Mouse (Mus musculus) neural tube, embryonic 11.5 days (tissue): ENCODE results near the gene Smpdl3b. TPM values are rescaled to one million over a fixed set of nuclear protein-coding genes. Genes with fewer than 3 reads are reported as not detected.

ENCODE experiments used
- ATAC-seq: fragments of 200-750 bp; cut with Nextera tagmentation; 2 replicates; pipeline ENCODE4 v1.8.0; 2017; ENCODE audit warnings: moderate number of reproducible peaks, mild to moderate bottlenecking, moderate TSS enrichment, moderate library complexity; ENCODE audit not compliant: insufficient read depth, low FRiP score, low TSS enrichment
- DNase-seq: peaks from one replicate; pipeline ENCODE4 v3.0.0-alpha.2; 2015; ENCODE audit warnings: low spot score
- H3K27ac ChIP-seq: fragments of 300-500 bp; sonication (generic); 2 replicates; pipeline ENCODE4 v1.5.1; 2014; ENCODE audit warnings: low read depth, mild to moderate bottlenecking, low read length
- H3K27me3 ChIP-seq: fragments of 300-500 bp; sonication (generic); 2 replicates; pipeline ENCODE4 v1.6.1; 2014; ENCODE audit warnings: mild to moderate bottlenecking, low read length, mixed read lengths; ENCODE audit not compliant: control insufficient read depth, insufficient read depth
- H3K36me3 ChIP-seq: fragments of 300-500 bp; sonication (generic); 2 replicates; pipeline ENCODE4 v1.6.1; 2014; ENCODE audit warnings: mild to moderate bottlenecking, low read length, moderate library complexity, mixed read lengths; ENCODE audit not compliant: control insufficient read depth, insufficient read depth
- H3K4me1 ChIP-seq: fragments of 300-500 bp; sonication (generic); 2 replicates; pipeline ENCODE4 v1.6.1; 2014; ENCODE audit warnings: low read length, mixed read lengths; ENCODE audit not compliant: control insufficient read depth, insufficient read depth
- H3K4me2 ChIP-seq: fragments of 300-500 bp; sonication (generic); 2 replicates; pipeline ENCODE4 v1.6.1; 2014; ENCODE audit warnings: low read depth, mild to moderate bottlenecking, moderate library complexity
- H3K4me3 ChIP-seq: fragments of 300-500 bp; sonication (generic); 2 replicates; pipeline ENCODE4 v1.5.1; 2014; ENCODE audit warnings: low read depth, low read length
- H3K9ac ChIP-seq: fragments of 300-500 bp; sonication (generic); 2 replicates; pipeline ENCODE4 v1.6.1; 2014; ENCODE audit warnings: mild to moderate bottlenecking, low read length
- H3K9me3 ChIP-seq: fragments of 300-500 bp; sonication (generic); 2 replicates; pipeline ENCODE4 v1.6.1; 2016; ENCODE audit warnings: low read length; ENCODE audit not compliant: control insufficient read depth
- WGBS: fragments of 180-500 bp; shearing (Covaris S2); extraction: QIAGEN DNeasy Blood & Tissue Kit; methylation state at CpG from one replicate; pipeline ENCODE4 v1.1.7; 2014; 5-methylcytosine and 5-hydroxymethylcytosine counted together
- polyA plus RNA-seq: library from polyadenylated mRNA; unstranded; fragments of >200 nt; fragmentation: Nextera tagmentation; extraction: Ambion mirVana; gene quantifications from 2 replicates; pipeline ENCODE4 v1.2.1, GENCODE M21; 2014

Smpdl3b gene
- polyA plus RNA-seq, 1 experiment from 2014 or later, result 1.8 TPM

DNA sequence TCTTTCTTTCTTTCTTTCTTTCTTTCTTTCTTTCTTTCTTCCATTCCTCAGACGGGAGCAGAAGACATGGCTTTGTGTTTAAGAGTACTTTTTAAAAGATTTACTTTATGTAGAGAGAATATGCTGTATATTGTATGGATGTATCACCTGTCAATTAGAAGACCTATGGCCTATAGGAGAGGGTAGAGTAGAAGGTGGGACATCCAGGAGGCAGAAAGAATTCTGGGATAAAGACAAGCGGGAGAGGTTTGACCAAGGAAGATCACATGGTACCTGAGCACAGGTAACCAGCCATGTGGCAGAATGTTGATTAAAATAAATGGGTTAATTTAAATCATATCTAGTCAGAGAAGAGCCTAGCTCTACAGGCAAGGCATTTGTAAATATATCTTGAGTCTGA, 22.3 kb downstream of the Smpdl3b start:
- Histone ChIP-seq H3K4me2 (no peak overlapping the region), H3K27ac (no peak overlapping the region), H3K9ac (no peak overlapping the region), H3K27me3 (no peaks in the 10 kb centered on the region), H3K36me3 (no peaks in the 10 kb centered on the region), H3K4me3 (no peak overlapping the region), H3K4me1 (no peaks in the 10 kb centered on the region), H3K9me3 (no peaks in the 10 kb centered on the region)
- WGBS, result 97% methylated on average over 2 of the region's 2 CpGs
- no peak for DNase-seq
- no peak for ATAC-seq

DNA sequence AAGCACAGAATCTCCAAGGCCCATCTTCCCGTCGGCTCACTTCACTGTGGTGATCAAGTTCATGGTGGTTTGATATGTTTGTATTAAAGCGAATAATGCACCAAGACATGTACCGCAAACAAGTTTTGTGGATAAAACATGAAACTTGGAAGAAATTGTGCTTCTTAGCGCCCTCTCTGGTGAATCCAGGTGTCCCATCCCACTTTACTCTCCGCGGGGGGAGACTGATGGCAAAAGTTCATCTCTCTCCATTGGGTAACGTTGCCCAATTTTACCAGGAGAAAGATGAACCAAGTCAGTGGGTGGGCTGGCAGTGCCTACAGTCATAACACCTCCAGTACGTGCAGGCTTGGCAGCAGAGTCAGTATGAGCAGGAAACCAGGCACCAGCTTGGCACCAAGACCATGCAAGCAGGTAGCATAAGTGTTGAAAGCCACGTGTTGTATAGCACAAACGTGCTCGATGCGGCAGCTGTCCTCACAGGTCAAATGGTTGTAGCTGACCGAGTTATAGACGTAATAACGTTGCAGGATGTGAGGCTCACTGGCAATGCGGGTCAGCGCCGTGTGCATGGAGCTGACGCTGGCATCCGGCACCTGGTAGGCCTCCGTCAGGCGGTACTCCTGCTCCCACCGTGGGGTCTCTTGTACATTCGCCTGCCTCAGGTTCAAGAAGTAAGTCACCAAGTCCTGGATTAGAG, 23.8 kb downstream of the Smpdl3b start:
- no peak for DNase-seq
- ATAC-seq, result no peak
- Histone ChIP-seq H3K4me1 (no peaks in the 10 kb centered on the region), H3K4me2 (no peak overlapping the region), H3K4me3 (no peak overlapping the region), H3K36me3 (no peaks in the 10 kb centered on the region), H3K27ac (no peak overlapping the region), H3K27me3 (no peaks in the 10 kb centered on the region), H3K9ac (no peak overlapping the region), H3K9me3 (no peaks in the 10 kb centered on the region)
- 91% methylated on average over 25 of the region's 25 CpGs for WGBS

- H3K9me3 ChIP-seq, result no peaks in the 10 kb centered on the region
- no peak within 1 kb of the TSS for H3K27ac ChIP-seq
- ATAC-seq, result peak; percentile 88
- peak within 1 kb of the TSS; percentile 63 for H3K9ac ChIP-seq
- DNase-seq, result peak; percentile 89
- 0 out of 2 replicates have a peak, but pooled peaks cover 2% of the 10 kb centered on the region for H3K36me3 ChIP-seq
- 2% methylated on average over 34 of the region's 34 CpGs for WGBS
- no peaks in the 10 kb centered on the region for H3K4me1 ChIP-seq
- H3K4me3 ChIP-seq, result peak within 1 kb of the TSS; percentile 49
- H3K27me3 ChIP-seq, result no peaks in the 10 kb centered on the region
- peak within 1 kb of the TSS; percentile 91 for H3K4me2 ChIP-seq
Observed at GRCm38 (mm10) chr4:132732148-132732684, 24.8 kb downstream of the Smpdl3b start, which contains the start of gene Xkr8. Gene Xkr8 (minus strand): TSS chr4:132732546.

DNA sequence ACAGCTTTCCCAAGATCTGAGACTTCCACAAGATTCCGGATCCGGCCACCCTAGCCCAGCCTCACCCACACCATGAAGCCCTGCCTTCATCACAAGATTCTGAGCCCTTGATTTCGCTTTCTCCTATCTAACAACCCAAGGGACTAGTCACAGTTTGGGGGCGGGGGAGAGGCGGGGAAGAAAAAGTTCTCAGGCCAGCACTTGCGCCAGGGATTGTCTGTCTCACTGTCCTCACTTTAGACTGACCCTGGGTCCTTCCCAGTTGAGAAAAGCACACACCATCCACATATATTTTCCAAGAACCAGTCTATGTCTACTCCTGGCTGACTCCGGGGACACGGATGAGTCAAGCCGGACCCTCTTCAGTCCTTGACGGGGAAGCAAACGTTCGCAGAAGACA, 25.4 kb downstream of the Smpdl3b start:
- 49% methylated on average over 12 of the region's 12 CpGs for WGBS
- ATAC-seq (no peak), DNase-seq (no peak)
- no peaks in the 10 kb centered on the region for H3K9me3 ChIP-seq
- H3K27ac ChIP-seq, result no peak overlapping the region
- H3K4me2 ChIP-seq, result peak overlapping the region; percentile 91
- H3K36me3 ChIP-seq, result 0 out of 2 replicates have a peak, but pooled peaks cover 2% of the 10 kb centered on the region
- H3K4me3 ChIP-seq, result peak overlapping the region; percentile 49
- no peaks in the 10 kb centered on the region for H3K27me3 ChIP-seq
- H3K9ac ChIP-seq, result no peak overlapping the region
- H3K4me1 ChIP-seq, result no peaks in the 10 kb centered on the region

DNA sequence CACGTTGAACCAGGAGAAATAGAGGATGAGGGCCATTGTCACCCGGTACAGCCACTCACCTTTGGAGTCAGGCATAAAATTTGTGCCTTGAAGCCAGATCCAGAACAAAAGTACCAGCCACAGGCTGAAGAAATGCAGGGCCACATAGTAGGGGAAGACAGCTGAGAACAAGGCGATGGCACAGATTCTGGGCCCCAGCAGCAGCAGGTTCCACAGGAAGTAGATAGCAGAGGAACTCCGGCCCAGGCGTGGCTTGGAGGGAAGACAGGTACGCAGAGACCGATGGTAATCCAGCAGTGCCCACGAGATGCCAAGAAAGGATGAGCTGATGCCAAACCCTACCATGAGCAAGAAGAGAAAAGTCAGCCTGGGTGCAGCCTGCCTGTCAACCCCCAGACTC, 28.8 kb downstream of the Smpdl3b start:
- 0 out of 2 replicates have a peak, but pooled peaks cover 2% of the 10 kb centered on the region for H3K36me3 ChIP-seq
- DNase-seq, result no peak
- WGBS, result 91% methylated on average over 8 of the region's 8 CpGs
- H3K9me3 ChIP-seq, result no peaks in the 10 kb centered on the region
- no peaks in the 10 kb centered on the region for H3K27me3 ChIP-seq
- H3K4me2 ChIP-seq, result no peak overlapping the region
- no peak overlapping the region for H3K9ac ChIP-seq
- no peak overlapping the region for H3K27ac ChIP-seq
- no peaks in the 10 kb centered on the region for H3K4me1 ChIP-seq
- ATAC-seq, result no peak
- no peak overlapping the region for H3K4me3 ChIP-seq

DNA sequence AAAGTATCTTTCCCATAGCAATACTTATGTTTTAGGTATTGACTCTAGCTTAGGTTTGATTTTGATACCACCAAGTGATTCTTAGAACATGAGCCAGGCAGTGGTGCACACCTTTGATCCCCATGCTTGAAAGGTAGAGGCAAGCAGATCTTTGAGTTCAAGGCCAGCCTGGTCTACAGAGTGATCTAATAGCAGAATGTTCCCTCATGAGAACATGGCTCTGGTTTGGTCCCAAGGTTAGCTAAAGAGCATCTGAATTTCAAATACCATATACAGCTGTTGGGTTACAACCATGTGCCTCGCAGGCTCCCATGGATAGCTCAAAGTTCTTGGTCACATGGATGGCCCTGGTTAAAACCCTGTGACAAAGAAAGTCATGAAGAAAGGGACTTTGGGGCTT, 38.8 kb downstream of the Smpdl3b start:
- H3K36me3 ChIP-seq, result peaks cover 16% of the 10 kb centered on the region
- no peaks in the 10 kb centered on the region for H3K9me3 ChIP-seq
- H3K4me1 ChIP-seq, result no peaks in the 10 kb centered on the region
- DNase-seq, result no peak
- WGBS, result 95% methylated on average over 1 of the region's 1 CpGs
- ATAC-seq, result no peak
- no peak overlapping the region for H3K27ac ChIP-seq
- no peak overlapping the region for H3K4me2 ChIP-seq
- no peak overlapping the region for H3K4me3 ChIP-seq
- no peaks in the 10 kb centered on the region for H3K27me3 ChIP-seq
- no peak overlapping the region for H3K9ac ChIP-seq

DNA sequence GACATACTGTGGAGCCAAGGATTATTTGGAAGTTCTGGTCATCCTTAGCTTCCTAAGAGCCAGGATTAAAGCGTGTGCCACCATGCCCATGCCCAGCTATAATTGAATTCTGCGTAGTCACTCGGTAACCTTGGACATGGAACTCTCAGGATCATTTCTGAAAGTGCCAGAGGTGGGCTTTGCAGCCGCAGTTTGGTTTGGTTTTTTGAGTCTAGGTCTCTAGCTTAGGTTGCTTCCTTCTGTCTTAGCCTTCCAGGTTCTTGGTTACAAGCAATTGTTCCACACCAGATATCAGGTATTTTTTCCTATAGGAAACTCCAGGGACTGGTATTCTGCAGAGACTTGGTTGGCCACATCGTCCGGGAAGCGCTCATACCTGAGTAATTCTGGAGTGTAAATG, 43.9 kb downstream of the Smpdl3b start:
- no peak overlapping the region for H3K9ac ChIP-seq
- peaks cover 11% of the 10 kb centered on the region for H3K36me3 ChIP-seq
- no peaks in the 10 kb centered on the region for H3K27me3 ChIP-seq
- no peak overlapping the region for H3K4me2 ChIP-seq
- H3K4me3 ChIP-seq, result no peak overlapping the region
- no peak overlapping the region for H3K27ac ChIP-seq
- no peak for DNase-seq
- ATAC-seq, result no peak
- no peaks in the 10 kb centered on the region for H3K4me1 ChIP-seq
- WGBS, result 96% methylated on average over 7 of the region's 7 CpGs
- H3K9me3 ChIP-seq, result no peaks in the 10 kb centered on the region

GRCm38 (mm10) chr4:132706885-132707284, 50.2 kb downstream of the Smpdl3b start:
- no peak for ATAC-seq
- H3K4me2 ChIP-seq, result no peak overlapping the region
- no peak for DNase-seq
- 96% methylated on average over 8 of the region's 8 CpGs for WGBS
- no peak overlapping the region for H3K4me3 ChIP-seq
- no peaks in the 10 kb centered on the region for H3K9me3 ChIP-seq
- no peaks in the 10 kb centered on the region for H3K4me1 ChIP-seq
- no peak overlapping the region for H3K27ac ChIP-seq
- peaks cover 17% of the 10 kb centered on the region for H3K36me3 ChIP-seq
- no peak overlapping the region for H3K9ac ChIP-seq
- no peaks in the 10 kb centered on the region for H3K27me3 ChIP-seq

DNA sequence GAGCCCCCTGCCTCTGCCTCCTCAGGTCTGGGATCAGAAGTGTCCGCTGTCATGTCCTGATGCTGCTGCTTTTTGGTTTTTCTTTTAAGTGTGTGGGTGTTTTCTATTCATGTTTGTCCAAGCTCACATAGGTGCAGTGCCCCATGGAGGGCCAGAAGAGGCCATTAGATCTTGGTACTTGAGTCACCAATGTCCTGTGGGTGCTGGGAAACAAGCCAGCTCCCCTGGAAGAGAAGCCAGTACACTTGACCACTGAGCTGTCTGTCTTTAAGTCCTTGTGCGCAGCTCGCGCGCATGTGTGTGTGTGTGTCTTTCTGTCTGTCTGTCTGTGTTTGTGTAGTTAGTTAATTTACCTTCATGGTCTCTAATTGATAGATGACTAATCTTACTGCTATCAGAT, 55.0 kb downstream of the Smpdl3b start:
- no peak overlapping the region for H3K4me2 ChIP-seq
- H3K27ac ChIP-seq, result no peak overlapping the region
- H3K36me3 ChIP-seq, result peaks cover 8% of the 10 kb centered on the region
- ATAC-seq (no peak), DNase-seq (no peak)
- no peaks in the 10 kb centered on the region for H3K9me3 ChIP-seq
- H3K4me3 ChIP-seq, result no peak overlapping the region
- H3K27me3 ChIP-seq, result no peaks in the 10 kb centered on the region
- WGBS, result 95% methylated on average over 5 of the region's 5 CpGs
- no peaks in the 10 kb centered on the region for H3K4me1 ChIP-seq
- no peak overlapping the region for H3K9ac ChIP-seq
